Mouse (Mus musculus): Measurements from ENCODE around the gene Atrnl1. TPM values are rescaled to one million over a fixed set of nuclear protein-coding genes. Genes with fewer than 3 reads are reported as not detected.

The Atrnl1 gene
- polyA plus RNA-seq, 1 experiment from 2014 or later = 2.8 TPM

GRCm38 (mm10) chr19:58082751-58083150, 471.9 kb downstream of the Atrnl1 start:
- ATAC-seq (ENCODE audit: extremely low read depth, insufficient number of reproducible peaks, low FRiP score, low TSS enrichment) = no peak
- Histone ChIP-seq H3K9me3 (no peaks in the 10 kb centered on the region), H3K9ac (no peak overlapping the region), H3K4me2 (no peak overlapping the region), H3K36me3 (no peaks in the 10 kb centered on the region), H3K27ac (replicated peaks) (no peak overlapping the region), H3K27me3 (replicated peaks) (no peaks in the 10 kb centered on the region), H3K4me3 (no peak overlapping the region), H3K4me1 (no peaks in the 10 kb centered on the region)
- 87% methylated on average over 19 of the region's 19 CpGs for WGBS

- H3K36me3 ChIP-seq = no peaks in the 10 kb centered on the region
- peaks cover 5% of the 10 kb centered on the region for H3K4me1 ChIP-seq
- H3K4me3 ChIP-seq = no peak overlapping the region
- ATAC-seq (ENCODE audit: extremely low read depth, insufficient number of reproducible peaks, low FRiP score, low TSS enrichment) = no peak
- no peak overlapping the region for H3K27ac ChIP-seq (replicated peaks)
- 88% methylated on average over 14 of the region's 14 CpGs for WGBS
- no peaks in the 10 kb centered on the region for H3K9me3 ChIP-seq
- H3K27me3 ChIP-seq (replicated peaks) = no peaks in the 10 kb centered on the region
- H3K9ac ChIP-seq = no peak overlapping the region
- H3K4me2 ChIP-seq = no peak overlapping the region
These were observed 474.0 kb downstream of the Atrnl1 start for GRCm38 (mm10) chr19:58084826-58085225.

- 84% methylated on average over 8 of the region's 8 CpGs for WGBS
- H3K9me3 ChIP-seq = no peaks in the 10 kb centered on the region
- H3K4me1 ChIP-seq = peaks cover 5% of the 10 kb centered on the region
- no peak for ATAC-seq (ENCODE audit: extremely low read depth, insufficient number of reproducible peaks, low FRiP score, low TSS enrichment)
- H3K4me3 ChIP-seq = no peak overlapping the region
- H3K4me2 ChIP-seq = no peak overlapping the region
- no peaks in the 10 kb centered on the region for H3K27me3 ChIP-seq (replicated peaks)
- no peaks in the 10 kb centered on the region for H3K36me3 ChIP-seq
- H3K27ac ChIP-seq (replicated peaks) = no peak overlapping the region
- no peak overlapping the region for H3K9ac ChIP-seq
These were observed 475.9 kb downstream of the Atrnl1 start for GRCm38 (mm10) chr19:58086734-58087133.

GRCm38 (mm10) chr19:58087901-58088300, 477.1 kb downstream of the Atrnl1 start:
- WGBS = 57% methylated on average over 1 of the region's 1 CpGs
- ATAC-seq (ENCODE audit: extremely low read depth, insufficient number of reproducible peaks, low FRiP score, low TSS enrichment) = no peak
- no peak overlapping the region for H3K9ac ChIP-seq
- no peaks in the 10 kb centered on the region for H3K27me3 ChIP-seq (replicated peaks)
- peaks cover 5% of the 10 kb centered on the region for H3K4me1 ChIP-seq
- no peaks in the 10 kb centered on the region for H3K9me3 ChIP-seq
- no peaks in the 10 kb centered on the region for H3K36me3 ChIP-seq
- H3K4me3 ChIP-seq = no peak overlapping the region
- no peak overlapping the region for H3K27ac ChIP-seq (replicated peaks)
- H3K4me2 ChIP-seq = no peak overlapping the region

GRCm38 (mm10) chr19:58088433-58088832, 477.6 kb downstream of the Atrnl1 start:
- H3K36me3 ChIP-seq = no peaks in the 10 kb centered on the region
- H3K4me2 ChIP-seq = no peak overlapping the region
- WGBS = 34% methylated on average over 7 of the region's 7 CpGs
- no peaks in the 10 kb centered on the region for H3K27me3 ChIP-seq (replicated peaks)
- no peak overlapping the region for H3K9ac ChIP-seq
- no peak overlapping the region for H3K4me3 ChIP-seq
- H3K27ac ChIP-seq (replicated peaks) = no peak overlapping the region
- H3K4me1 ChIP-seq = peaks cover 5% of the 10 kb centered on the region
- no peaks in the 10 kb centered on the region for H3K9me3 ChIP-seq
- no peak for ATAC-seq (ENCODE audit: extremely low read depth, insufficient number of reproducible peaks, low FRiP score, low TSS enrichment)

- Histone ChIP-seq H3K36me3 (no peaks in the 10 kb centered on the region), H3K27me3 (replicated peaks) (no peaks in the 10 kb centered on the region), H3K4me2 (no peak overlapping the region), H3K4me1 (peaks cover 10% of the 10 kb centered on the region), H3K9ac (no peak overlapping the region), H3K27ac (replicated peaks) (no peak overlapping the region), H3K9me3 (no peaks in the 10 kb centered on the region; the same call in 1 of the 2 replicates), H3K4me3 (no peak overlapping the region)
- WGBS = 91% methylated on average over 16 of the region's 16 CpGs
- no peak for ATAC-seq (ENCODE audit: extremely low read depth, insufficient number of reproducible peaks, low FRiP score, low TSS enrichment)
These were observed 481.1 kb downstream of the Atrnl1 start for GRCm38 (mm10) chr19:58091911-58092310.

GRCm38 (mm10) chr19:58094781-58095543, 484.1 kb downstream of the Atrnl1 start:
- Histone ChIP-seq H3K4me2 (no peak overlapping the region), H3K27ac (replicated peaks) (no peak overlapping the region), H3K4me3 (no peak overlapping the region), H3K27me3 (replicated peaks) (no peaks in the 10 kb centered on the region), H3K4me1 (0 out of 2 replicates have a peak, but pooled peaks cover 5% of the 10 kb centered on the region), H3K36me3 (no peaks in the 10 kb centered on the region), H3K9ac (no peak overlapping the region), H3K9me3 (no peaks in the 10 kb centered on the region; the same call in 1 of the 2 replicates)
- WGBS = 67% methylated on average over 14 of the region's 14 CpGs
- ATAC-seq (ENCODE audit: extremely low read depth, insufficient number of reproducible peaks, low FRiP score, low TSS enrichment) = no peak

- Histone ChIP-seq H3K9ac (no peak overlapping the region), H3K27me3 (replicated peaks) (no peaks in the 10 kb centered on the region), H3K9me3 (peaks cover 4% of the 10 kb centered on the region), H3K4me2 (no peak overlapping the region), H3K36me3 (0 out of 2 replicates have a peak, but pooled peaks cover 2% of the 10 kb centered on the region), H3K27ac (replicated peaks) (no peak overlapping the region), H3K4me1 (0 out of 2 replicates have a peak, but pooled peaks cover 5% of the 10 kb centered on the region), H3K4me3 (no peak overlapping the region)
- ATAC-seq (ENCODE audit: extremely low read depth, insufficient number of reproducible peaks, low FRiP score, low TSS enrichment) = no peak
- 73% methylated on average over 7 of the region's 7 CpGs for WGBS
These were observed 484.9 kb downstream of the Atrnl1 start for GRCm38 (mm10) chr19:58095776-58096175.

- Histone ChIP-seq H3K4me2 (no peak overlapping the region), H3K4me1 (0 out of 2 replicates have a peak, but pooled peaks cover 5% of the 10 kb centered on the region), H3K9ac (no peak overlapping the region), H3K9me3 (peaks cover 4% of the 10 kb centered on the region), H3K27me3 (replicated peaks) (no peaks in the 10 kb centered on the region), H3K4me3 (no peak overlapping the region), H3K36me3 (0 out of 2 replicates have a peak, but pooled peaks cover 2% of the 10 kb centered on the region), H3K27ac (replicated peaks) (no peak overlapping the region)
- no peak for ATAC-seq (ENCODE audit: extremely low read depth, insufficient number of reproducible peaks, low FRiP score, low TSS enrichment)
- WGBS = 83% methylated on average over 2 of the region's 2 CpGs
These were observed 486.4 kb downstream of the Atrnl1 start for GRCm38 (mm10) chr19:58097195-58097594.

- peaks cover 11% of the 10 kb centered on the region for H3K4me1 ChIP-seq
- no peak overlapping the region for H3K9ac ChIP-seq
- H3K36me3 ChIP-seq = 0 out of 2 replicates have a peak, but pooled peaks cover 2% of the 10 kb centered on the region
- no peaks in the 10 kb centered on the region for H3K27me3 ChIP-seq (replicated peaks)
- no peak overlapping the region for H3K4me2 ChIP-seq
- H3K4me3 ChIP-seq = no peak overlapping the region
- H3K9me3 ChIP-seq = peaks cover 4% of the 10 kb centered on the region
- no peak for ATAC-seq (ENCODE audit: extremely low read depth, insufficient number of reproducible peaks, low FRiP score, low TSS enrichment)
- 66% methylated on average over 5 of the region's 5 CpGs for WGBS
- no peak overlapping the region for H3K27ac ChIP-seq (replicated peaks)
These were observed 488.7 kb downstream of the Atrnl1 start for GRCm38 (mm10) chr19:58099539-58099938.

GRCm38 (mm10) chr19:58100381-58100780, 489.5 kb downstream of the Atrnl1 start:
- no peak for ATAC-seq (ENCODE audit: extremely low read depth, insufficient number of reproducible peaks, low FRiP score, low TSS enrichment)
- H3K9ac ChIP-seq = no peak overlapping the region
- H3K27ac ChIP-seq (replicated peaks) = no peak overlapping the region
- no peak overlapping the region for H3K4me3 ChIP-seq
- H3K4me1 ChIP-seq = peaks cover 9% of the 10 kb centered on the region
- 0 out of 2 replicates have a peak, but pooled peaks cover 2% of the 10 kb centered on the region for H3K36me3 ChIP-seq
- peaks cover 4% of the 10 kb centered on the region for H3K9me3 ChIP-seq
- H3K27me3 ChIP-seq (replicated peaks) = no peaks in the 10 kb centered on the region
- 54% methylated on average over 4 of the region's 4 CpGs for WGBS
- H3K4me2 ChIP-seq = no peak overlapping the region

- 52% methylated on average over 7 of the region's 7 CpGs for WGBS
- Histone ChIP-seq H3K27me3 (replicated peaks) (no peaks in the 10 kb centered on the region), H3K4me3 (no peak overlapping the region), H3K9ac (no peak overlapping the region), H3K36me3 (0 out of 2 replicates have a peak, but pooled peaks cover 2% of the 10 kb centered on the region), H3K9me3 (peaks cover 4% of the 10 kb centered on the region; the same call in 1 of the 2 replicates), H3K4me2 (no peak overlapping the region), H3K27ac (replicated peaks) (peak overlapping the region; percentile 9; the same call in 1 of the 2 replicates), H3K4me1 (peaks cover 6% of the 10 kb centered on the region)
- ATAC-seq (ENCODE audit: extremely low read depth, insufficient number of reproducible peaks, low FRiP score, low TSS enrichment) = no peak
These were observed 493.7 kb downstream of the Atrnl1 start for GRCm38 (mm10) chr19:58104544-58104943.

All from heart, embryonic 13.5 days (tissue).